Mouse (Mus musculus) E14TG2a.4 (cell line): ENCODE measurements at regions not wholly inside any gene's neighbourhood (a gene's known extent, or its start where the extent isn't known, plus 50 kb on each side); places are given as distances from the start of the nearest gene placed in this dataset.

ENCODE experiments used
- H3K27me3 ChIP-seq: 2 replicates; pipeline ENCODE4 v1.6.1; 2014; ENCODE audit warnings: low read length, control low read depth; ENCODE audit not compliant: insufficient read depth
- H3K36me3 ChIP-seq: 2 replicates; pipeline ENCODE4 v1.6.1; 2014; ENCODE audit warnings: low read length, control low read depth; ENCODE audit not compliant: insufficient read depth
- H3K4me1 ChIP-seq: replicated peaks from 2 replicates; pipeline ENCODE4 v1.6.1; 2014; ENCODE audit warnings: low read depth, low read length, control low read depth
- H3K4me3 ChIP-seq: replicated peaks from 2 replicates; pipeline ENCODE4 v1.5.1; 2014; ENCODE audit warnings: mild to moderate bottlenecking, low read length
- H3K9me3 ChIP-seq: 2 replicates; pipeline ENCODE4 v1.6.1; 2014; ENCODE audit warnings: low read length, control low read depth
- CTCF ChIP-seq: conservative IDR thresholded peaks from 2 replicates; pipeline ENCODE4 v1.5.1; 2014; ENCODE audit warnings: low read length
- NANOG ChIP-seq: IDR thresholded peaks from 2 replicates; pipeline ENCODE4 v1.6.1; 2014; ENCODE audit warnings: borderline replicate concordance, low read length, mixed read lengths
- POU5F1 ChIP-seq: IDR thresholded peaks from 2 replicates; pipeline ENCODE4 v1.6.1; 2014; ENCODE audit warnings: low read length, borderline replicate concordance

DNA sequence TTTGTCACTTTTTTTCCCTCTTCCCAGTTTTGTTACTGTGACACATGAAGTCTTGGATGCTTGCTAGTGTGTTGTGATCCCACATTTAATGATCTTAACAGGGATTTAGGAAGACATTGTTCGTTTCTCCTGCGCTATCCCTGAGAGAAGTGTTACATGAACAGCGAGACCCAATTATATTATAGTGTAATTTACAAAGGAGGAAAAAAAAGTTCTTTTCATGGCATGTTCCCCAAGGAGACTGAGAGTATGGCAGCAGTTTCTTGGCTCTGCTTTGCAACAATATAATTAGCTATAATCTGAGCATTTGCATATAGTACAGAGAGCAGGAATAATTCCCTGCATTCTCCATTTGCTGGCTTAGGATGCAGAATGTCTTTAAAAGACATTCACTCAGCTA lies 168.6 kb downstream of the Insc start:
- no peak overlapping the region for H3K4me3 ChIP-seq
- 0 out of 2 replicates have a peak, but pooled peaks cover 4% of the 10 kb centered on the region for H3K27me3 ChIP-seq
- H3K36me3 ChIP-seq = no peaks in the 10 kb centered on the region
- H3K9me3 ChIP-seq = peaks cover 9% of the 10 kb centered on the region
- no peaks in the 10 kb centered on the region for H3K4me1 ChIP-seq
- TF ChIP-seq POU5F1 (no peak), CTCF (no peak), NANOG (no peak)

DNA sequence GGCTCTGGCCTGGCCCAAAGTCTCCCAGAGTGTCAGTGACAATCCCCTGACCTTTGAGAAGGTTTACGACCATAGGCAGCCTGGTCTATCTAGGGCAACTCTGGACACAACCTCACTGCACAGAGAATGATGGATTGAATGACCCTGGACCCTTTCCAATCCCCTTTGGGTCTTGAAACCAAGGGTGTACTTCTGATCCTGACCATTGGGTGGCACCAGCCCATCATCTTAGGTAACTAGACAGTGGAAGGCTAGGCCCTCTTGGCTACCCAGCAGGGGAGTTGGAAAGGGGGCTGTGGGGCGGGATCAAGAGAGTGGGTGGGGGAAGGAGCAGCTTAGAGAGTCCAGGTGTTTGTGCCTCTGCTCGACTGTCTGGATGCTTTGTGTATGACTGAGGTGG lies 178.7 kb downstream of the Insc start:
- Histone ChIP-seq H3K36me3 (no peaks in the 10 kb centered on the region), H3K4me3 (no peak overlapping the region)
- TF ChIP-seq CTCF = peak; percentile 65
- TF ChIP-seq POU5F1 = no peak

DNA sequence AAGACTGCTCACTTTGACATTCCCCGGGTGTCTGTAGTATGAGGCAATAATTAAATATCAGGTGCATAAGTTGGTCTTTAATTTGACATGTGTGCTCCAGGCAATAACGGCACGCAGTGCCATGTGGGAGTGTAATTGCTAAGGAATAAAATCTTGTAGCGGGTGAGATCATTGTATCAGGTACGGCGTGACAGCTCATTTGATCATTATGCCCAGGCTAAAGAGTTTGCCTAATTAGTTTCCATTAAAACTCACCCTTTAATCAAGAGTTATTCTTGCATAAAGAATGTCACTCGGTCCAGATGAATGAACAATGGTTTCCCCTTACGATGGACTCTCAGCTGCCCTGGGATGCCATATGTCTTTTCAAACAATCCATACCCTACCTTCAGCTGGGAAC lies 190.4 kb downstream of the Insc start:
- TF ChIP-seq NANOG = no peak
- no peak for TF ChIP-seq POU5F1
- no peak for TF ChIP-seq CTCF
- no peaks in the 10 kb centered on the region for H3K36me3 ChIP-seq
- H3K9me3 ChIP-seq = no peaks in the 10 kb centered on the region
- no peaks in the 10 kb centered on the region for H3K4me1 ChIP-seq
- H3K4me3 ChIP-seq = no peak overlapping the region
- no peaks in the 10 kb centered on the region for H3K27me3 ChIP-seq

More for the DNA sequence above, 178.7 kb downstream of the Insc start:
- peaks cover 20% of the 10 kb centered on the region for H3K27me3 ChIP-seq
- H3K4me1 ChIP-seq = no peaks in the 10 kb centered on the region; the same call in 1 of the 2 replicates
- H3K9me3 ChIP-seq = no peaks in the 10 kb centered on the region

DNA sequence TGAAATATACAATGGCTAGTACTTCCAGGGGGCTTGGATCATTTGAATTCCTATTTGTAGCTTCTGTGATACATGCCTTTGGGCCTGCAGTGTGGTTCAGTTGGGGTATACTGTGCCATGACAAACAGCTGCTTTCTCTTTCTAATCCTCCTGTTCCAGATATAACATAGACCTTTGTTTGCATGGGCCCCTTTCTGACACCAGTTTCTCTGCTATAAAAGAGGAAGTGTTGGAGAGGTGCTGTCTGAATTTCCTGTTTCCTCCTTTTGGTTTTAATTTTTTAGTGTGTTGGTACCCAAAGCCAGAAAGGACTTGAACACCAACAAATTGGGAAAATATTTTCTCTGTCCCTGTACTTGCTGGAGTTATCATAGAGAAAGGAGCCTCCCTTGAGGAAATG lies 207.3 kb downstream of the Insc start:
- peaks cover 17% of the 10 kb centered on the region for H3K9me3 ChIP-seq
- H3K27me3 ChIP-seq = no peaks in the 10 kb centered on the region
- no peaks in the 10 kb centered on the region; the same call in 1 of the 2 replicates for H3K4me1 ChIP-seq
- TF ChIP-seq POU5F1 (no peak), CTCF (no peak), NANOG (no peak)
- H3K4me3 ChIP-seq = no peak overlapping the region
- no peaks in the 10 kb centered on the region for H3K36me3 ChIP-seq

DNA sequence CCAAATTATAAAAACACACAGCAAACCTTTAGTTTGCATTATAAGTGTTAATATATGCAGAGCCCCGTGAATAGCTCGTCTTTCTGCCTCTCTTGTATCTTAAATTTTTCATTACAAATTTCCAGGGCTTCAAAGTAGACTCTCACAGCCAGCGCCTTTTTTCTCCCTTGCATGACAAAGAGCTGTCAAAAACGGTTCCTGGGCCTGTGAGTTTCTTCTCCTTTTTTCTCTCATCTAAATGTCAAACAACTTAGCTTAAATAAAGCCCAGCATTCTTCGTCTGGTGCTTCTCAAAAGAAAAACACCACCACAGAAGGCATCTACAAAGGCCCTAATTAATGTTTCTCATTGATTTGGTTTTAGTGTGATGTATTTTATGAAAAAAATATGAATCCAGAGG lies 219.7 kb downstream of the Insc start:
- Histone ChIP-seq H3K9me3 (no peaks in the 10 kb centered on the region), H3K4me1 (no peaks in the 10 kb centered on the region), H3K36me3 (no peaks in the 10 kb centered on the region), H3K27me3 (no peaks in the 10 kb centered on the region), H3K4me3 (no peak overlapping the region)
- TF ChIP-seq POU5F1 (no peak), NANOG (no peak), CTCF (no peak)

DNA sequence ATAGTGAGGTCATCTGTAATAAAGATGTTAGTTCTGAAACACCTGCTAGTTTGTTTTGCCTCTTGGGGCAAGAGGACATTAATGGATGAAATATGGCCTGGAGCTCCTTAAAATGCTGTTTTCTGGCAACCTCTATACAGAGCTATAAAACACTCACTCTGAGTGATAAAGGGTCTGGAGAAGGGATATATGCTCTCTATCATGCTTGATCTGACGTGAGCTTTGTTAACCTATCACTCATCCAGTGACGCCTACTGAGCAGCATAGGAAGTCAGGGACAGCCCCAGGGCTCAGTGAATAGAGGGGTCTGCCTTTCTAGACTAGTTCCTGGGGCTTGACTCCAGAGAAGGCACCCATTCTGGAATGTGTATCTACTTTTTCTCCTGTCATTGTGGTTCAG lies 222.4 kb downstream of the Insc start:
- no peaks in the 10 kb centered on the region for H3K9me3 ChIP-seq
- no peak for TF ChIP-seq POU5F1
- TF ChIP-seq CTCF = no peak
- H3K4me3 ChIP-seq = no peak overlapping the region
- no peaks in the 10 kb centered on the region for H3K4me1 ChIP-seq
- no peaks in the 10 kb centered on the region for H3K36me3 ChIP-seq
- H3K27me3 ChIP-seq = no peaks in the 10 kb centered on the region

DNA sequence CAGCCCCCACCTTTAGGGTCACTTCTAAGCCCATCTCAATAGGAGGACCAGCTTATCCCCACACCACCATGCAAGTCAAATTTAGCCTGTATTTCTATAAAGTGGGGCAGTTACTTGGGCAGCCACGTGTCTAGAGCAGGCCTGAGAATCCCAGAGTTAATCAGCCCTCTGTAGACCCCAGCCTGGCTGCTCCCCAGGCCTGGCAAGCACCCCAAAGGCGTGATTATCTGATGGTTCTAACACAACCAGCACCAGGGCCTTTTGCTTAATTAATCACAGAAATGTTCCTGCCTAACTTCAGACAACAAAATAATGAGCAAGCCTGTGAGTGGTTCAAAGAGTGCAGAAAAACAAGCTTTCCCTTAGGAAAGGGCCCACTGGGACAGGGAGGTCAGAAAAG lies 243.0 kb downstream of the Insc start:
- Histone ChIP-seq H3K4me1 (no peaks in the 10 kb centered on the region), H3K4me3 (no peak overlapping the region), H3K36me3 (no peaks in the 10 kb centered on the region), H3K9me3 (no peaks in the 10 kb centered on the region), H3K27me3 (no peaks in the 10 kb centered on the region)
- no peak for TF ChIP-seq NANOG
- no peak for TF ChIP-seq CTCF
- no peak for TF ChIP-seq POU5F1

DNA sequence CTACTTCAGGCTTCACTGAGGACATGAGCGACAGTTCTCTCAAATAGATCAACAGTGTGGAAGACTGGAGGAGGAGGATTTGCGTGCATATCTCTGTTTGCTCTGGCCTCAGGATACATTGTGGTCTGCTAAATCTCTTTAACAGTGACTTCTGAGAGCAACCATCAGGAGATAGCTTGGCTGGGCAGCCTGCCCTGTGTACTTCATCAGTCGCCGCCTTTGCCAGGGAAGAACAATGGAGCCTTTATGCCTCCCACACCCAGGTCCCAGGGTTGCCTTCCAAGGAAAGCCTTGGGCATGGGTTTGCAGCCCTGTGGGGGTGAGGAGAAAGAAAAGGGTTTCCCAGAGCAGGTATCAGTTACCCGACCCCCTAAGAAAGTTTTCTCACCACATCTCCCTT lies 247.8 kb downstream of the Insc start:
- Histone ChIP-seq H3K27me3 (no peaks in the 10 kb centered on the region), H3K4me3 (no peak overlapping the region), H3K4me1 (no peaks in the 10 kb centered on the region), H3K36me3 (no peaks in the 10 kb centered on the region), H3K9me3 (no peaks in the 10 kb centered on the region)
- TF ChIP-seq POU5F1 = no peak
- TF ChIP-seq CTCF = no peak
- TF ChIP-seq NANOG = no peak

DNA sequence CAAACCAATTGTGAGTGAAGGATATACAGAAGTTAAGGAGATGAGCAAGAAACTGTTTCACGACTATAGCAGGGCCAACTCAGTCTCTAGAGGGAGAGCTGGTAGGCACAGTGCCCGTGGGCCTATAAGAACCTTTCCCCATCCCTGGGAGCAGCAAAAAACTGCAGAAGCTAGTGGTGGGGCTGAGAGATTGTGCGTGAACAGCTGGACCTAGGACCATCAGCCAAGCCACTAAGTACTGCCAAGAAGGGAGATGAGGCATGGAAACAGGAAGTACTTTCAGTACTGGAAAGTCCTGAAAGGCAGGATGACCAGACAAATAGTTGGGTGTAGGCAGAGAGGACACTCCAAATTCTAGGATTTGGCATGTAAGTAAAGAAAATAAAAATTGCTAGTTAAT lies 248.9 kb downstream of the Insc start:
- TF ChIP-seq NANOG = no peak
- Histone ChIP-seq H3K9me3 (no peaks in the 10 kb centered on the region), H3K27me3 (no peaks in the 10 kb centered on the region), H3K36me3 (no peaks in the 10 kb centered on the region), H3K4me1 (no peaks in the 10 kb centered on the region), H3K4me3 (no peak overlapping the region)

DNA sequence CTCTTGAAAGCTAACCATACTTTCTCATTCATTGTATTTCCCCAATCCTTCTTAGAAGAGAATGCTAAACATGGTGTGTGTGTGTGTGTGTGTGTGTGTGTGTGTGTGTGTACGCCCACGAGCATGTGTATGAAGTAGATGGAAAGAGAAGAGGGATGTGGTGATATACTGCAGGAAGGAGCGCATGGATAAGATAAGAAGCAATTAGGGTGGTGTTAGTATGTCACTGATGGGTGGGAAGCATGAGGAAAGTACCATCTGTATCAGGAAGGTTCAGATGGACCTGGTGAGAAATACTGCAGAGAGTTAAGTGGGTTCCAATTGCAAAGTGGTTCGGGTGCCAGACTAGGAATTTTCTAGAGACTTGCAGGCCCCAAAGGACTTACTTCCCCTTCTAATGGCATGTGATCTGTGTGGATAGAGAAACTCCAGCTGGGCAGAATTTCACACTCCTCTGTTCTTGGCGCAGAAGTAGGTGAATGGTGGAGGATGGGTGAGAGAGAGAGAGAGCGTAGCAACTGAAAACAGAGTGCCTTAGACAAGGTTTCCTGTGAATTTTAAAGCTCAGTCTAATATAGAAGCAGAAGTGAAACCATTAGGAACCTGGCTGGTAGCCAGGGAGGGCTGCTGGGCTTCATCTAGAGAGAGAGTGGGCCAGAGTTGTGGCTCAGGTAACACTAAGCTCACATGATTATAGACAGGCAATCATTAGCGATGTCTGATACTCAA lies 257.5 kb downstream of the Insc start:
- Histone ChIP-seq H3K4me1 (no peaks in the 10 kb centered on the region), H3K27me3 (no peaks in the 10 kb centered on the region), H3K36me3 (no peaks in the 10 kb centered on the region), H3K4me3 (no peak overlapping the region), H3K9me3 (no peaks in the 10 kb centered on the region)
- TF ChIP-seq NANOG (no peak), POU5F1 (no peak), CTCF (no peak)
